Comparison of ENCODE assay signal across 13 mouse cellular contexts in genomic region chr14:26605354-26605753, GRCm38 (mm10).
"Had no signal": no experiment of that assay in that cellular context is flagged by ENCODE, and none has a peak within 500 bp of the region (broad histone marks: within the 10 kb centered on the region; RNA-seq: fewer than 3 reads in every experiment).

No protein-coding gene starts in this region.

- DNase-seq: kidney, adult 8-10 months; kidney, postnatal 36 days; liver; liver, embryonic 13.5 days; liver, postnatal 0 days; right cerebral cortex, postnatal 14 days; thymus, postnatal 4 days had no signal

- H3K4me3 ChIP-seq: layer of hippocampus, adult 2 months; limb, embryonic 12.5 days; liver, embryonic 13.5 days; lung, embryonic 15.5 days; midbrain, embryonic 13.5 days had no signal

- ATAC-seq: intestine, postnatal 0 days; liver, postnatal 0 days; midbrain, embryonic 13.5 days had no signal

- H3K9me3 ChIP-seq: limb, embryonic 12.5 days; liver, embryonic 13.5 days; lung, embryonic 15.5 days; midbrain, embryonic 13.5 days had no signal

- H3K4me2 ChIP-seq: limb, embryonic 12.5 days; liver, embryonic 13.5 days; lung, embryonic 15.5 days; midbrain, embryonic 13.5 days had no signal

- H3K4me1 ChIP-seq: limb, embryonic 12.5 days; lung, embryonic 15.5 days; midbrain, embryonic 13.5 days had no signal

- H3K27ac ChIP-seq: kidney, postnatal 0 days; layer of hippocampus, adult 2 months; limb, embryonic 12.5 days; liver, embryonic 13.5 days; lung, embryonic 15.5 days; midbrain, embryonic 13.5 days had no signal

- H3K9ac ChIP-seq: limb, embryonic 12.5 days; liver, embryonic 13.5 days; liver, postnatal 0 days; lung, embryonic 15.5 days; midbrain, embryonic 13.5 days had no signal

- H3K27me3 ChIP-seq: limb, embryonic 12.5 days; liver, embryonic 13.5 days; lung, embryonic 15.5 days; midbrain, embryonic 13.5 days had no signal
